Mouse (Mus musculus) kidney, postnatal 4 days (tissue): ENCODE measurements at regions not wholly inside any gene's neighbourhood (a gene's known extent, or its start where the extent isn't known, plus 50 kb on each side); places are given as distances from the start of the nearest gene placed in this dataset.

Experiments
- DNase-seq, 2 experiments: peaks; one replicate each; pipeline ENCODE4 v3.0.0; 2021; ENCODE audit warnings: mixed read lengths in 2 of 2

DNA sequence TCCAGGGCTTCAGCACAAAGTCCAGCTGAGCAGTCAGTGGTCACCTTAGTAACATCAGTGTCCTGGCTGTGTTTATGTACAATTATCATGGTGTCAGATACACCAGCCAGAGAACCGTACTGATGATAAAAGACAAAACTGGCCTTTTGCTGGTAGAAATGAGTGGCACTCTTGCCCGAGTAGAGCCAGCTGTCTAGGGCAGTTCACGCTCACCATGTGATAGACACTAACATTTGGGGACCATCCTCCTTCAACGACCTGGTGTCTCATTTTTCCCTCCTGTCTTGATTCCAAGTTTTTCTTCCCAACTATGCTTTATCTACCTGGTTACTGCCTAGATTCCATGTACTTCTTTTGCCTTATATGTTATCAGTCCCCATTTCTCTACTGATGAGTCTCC is 349.3 kb downstream of the Lpin1 start:
- no peak for DNase-seq

DNA sequence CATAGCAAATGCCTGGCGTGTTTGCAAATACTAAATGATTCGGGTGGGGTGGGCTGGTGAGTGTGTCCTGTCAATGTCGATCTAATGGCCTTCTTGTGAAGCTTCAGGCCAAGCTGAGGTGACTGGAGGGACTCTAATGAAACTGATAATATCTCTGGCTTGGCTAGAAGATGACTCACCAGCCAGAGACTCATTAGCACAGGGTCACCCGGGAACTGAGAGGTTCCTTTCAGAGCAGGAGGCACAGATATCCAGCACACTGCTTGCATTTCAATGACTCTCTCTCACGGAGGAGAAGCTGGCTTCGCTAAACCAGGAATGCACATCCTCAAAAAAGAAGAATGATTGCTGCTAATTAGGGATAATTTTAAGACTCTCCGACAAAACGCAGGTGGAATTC is 349.8 kb downstream of the Lpin1 start:
- DNase-seq, result no peak

DNA sequence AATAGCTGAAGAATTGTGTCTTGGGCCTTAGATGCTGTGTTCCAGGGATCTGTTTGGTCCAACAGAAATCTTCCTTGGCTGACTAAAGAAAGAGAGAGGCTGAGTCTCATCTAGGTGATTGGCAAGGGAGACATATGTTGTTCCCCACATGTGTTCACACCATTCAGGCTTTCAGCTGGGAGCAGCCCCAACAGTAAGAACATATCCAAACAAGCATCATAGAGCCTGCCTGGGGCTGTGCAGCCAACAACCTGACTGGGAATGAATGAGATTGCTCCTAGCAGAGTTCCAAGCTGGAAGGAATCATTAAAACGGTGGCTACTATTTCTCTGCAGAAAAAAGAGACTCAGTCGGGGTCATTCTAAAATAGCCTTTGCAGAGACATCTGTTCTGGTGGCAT is 350.3 kb downstream of the Lpin1 start:
- no peak for DNase-seq

DNA sequence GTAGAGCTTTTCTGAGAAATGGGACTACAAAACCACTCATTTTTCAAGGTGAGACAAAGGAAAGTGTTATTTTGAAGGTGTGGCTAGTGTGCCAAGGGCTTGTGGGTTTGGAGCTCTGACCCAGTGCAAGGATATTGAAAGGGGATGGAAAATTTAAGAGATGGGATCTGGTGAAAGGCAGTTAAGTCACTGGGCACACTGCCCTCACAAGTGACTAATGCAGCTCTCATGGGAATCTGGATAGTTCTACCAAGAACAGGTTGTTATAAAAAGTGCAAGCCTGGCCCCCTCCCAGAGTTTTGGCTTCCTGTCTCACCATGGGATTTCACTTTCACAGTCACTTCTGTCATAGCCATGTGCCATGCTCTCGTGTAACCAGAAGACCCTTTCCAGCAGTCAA is 360.1 kb downstream of the Lpin1 start:
- DNase-seq, result no peak

DNA sequence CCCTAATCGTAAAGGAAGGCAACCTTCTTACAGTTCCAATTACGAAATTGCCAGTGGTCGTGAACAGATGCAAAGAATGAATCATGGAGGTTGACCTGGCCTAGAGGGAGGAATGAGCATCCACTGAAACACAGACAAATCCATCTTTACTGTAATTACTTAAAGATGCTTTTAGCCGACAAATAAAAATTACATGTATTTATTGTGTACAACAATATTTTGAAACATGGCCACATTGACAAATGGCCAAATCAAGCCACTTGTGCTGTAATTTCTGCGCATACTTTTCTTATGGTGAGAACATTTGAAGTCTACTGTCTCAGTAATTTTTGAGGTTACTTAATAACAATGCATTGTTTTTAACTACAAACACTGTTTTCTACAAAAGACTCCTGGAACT is 360.7 kb downstream of the Lpin1 start:
- DNase-seq, result no peak

DNA sequence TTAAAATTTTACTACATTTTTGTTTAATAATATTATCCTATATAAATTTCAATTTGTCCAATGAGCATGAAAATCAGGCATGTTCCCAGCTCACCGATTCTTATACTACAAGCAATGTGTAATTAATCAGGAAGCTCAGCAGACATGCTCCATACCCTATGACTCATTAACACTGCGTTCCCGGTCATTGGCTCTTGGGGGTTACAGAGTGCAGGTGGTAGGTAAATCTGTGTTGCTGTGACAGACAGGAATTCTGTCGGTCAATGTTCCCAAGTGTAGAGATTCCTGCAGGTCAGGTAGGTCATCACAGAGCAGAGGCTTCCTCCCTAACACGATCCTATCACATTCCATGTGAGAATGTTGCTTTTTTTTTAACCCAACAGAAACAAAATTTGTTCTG is 371.0 kb downstream of the Lpin1 start:
- no peak for DNase-seq

DNA sequence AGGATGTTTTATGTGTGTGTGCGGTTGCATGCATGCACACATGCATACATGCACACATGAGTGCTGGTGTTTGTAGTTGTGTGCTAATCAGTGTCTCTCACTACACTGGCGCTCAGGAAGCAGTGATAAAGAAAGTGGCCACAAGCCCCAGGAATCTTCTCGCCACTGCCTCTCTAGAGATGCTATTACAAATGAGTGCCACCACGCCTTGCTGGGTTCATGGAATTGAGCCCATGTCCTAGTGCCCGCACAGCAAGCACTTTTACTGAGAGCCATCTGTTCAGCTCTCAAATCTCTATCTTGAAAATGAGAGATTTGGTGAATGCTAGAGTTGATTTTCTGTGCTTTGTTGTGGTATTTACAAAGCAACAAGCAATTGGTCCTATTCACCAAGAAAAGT is 373.3 kb downstream of the Lpin1 start:
- no peak for DNase-seq

DNA sequence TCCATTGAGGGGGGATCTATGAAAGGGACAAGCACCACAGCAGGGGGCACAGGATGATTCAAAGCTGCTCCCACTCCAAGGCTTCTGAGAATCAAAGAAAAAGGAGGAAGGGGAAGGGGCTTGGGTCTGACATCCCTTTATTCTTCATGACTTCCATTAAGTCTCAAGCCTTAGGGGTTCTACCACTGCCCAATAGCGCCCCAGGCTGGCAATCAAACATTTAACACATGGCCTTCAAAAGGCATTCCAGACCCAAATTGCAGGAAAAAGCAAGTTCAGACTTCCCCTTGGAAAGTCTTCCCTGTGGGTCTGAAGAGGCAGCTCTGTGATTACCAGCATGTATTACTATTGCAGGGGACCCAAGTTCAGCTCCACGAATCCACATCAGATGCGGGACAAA is 377.2 kb downstream of the Lpin1 start:
- peak in 1 of 2 experiments; percentile 21 for DNase-seq

DNA sequence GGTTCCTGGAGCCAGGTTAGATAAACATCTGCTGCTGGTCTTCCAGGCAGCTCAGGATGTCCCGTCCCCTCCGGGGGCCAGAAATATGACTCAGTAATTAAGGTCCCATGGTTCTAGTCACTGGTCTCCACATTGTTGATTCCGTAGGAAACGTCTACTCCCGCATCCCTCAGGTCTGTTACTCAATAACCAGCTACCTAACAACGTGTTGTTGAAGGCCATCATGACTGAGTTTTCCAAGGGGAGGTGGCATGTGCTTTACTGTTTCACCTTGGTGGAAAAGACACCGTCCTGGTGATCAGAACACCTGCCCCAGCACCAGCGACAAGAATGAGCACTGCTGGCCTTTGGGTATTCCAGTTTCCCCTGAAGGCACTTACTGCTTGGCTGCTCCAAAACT is 377.9 kb downstream of the Lpin1 start:
- DNase-seq, result no peak

DNA sequence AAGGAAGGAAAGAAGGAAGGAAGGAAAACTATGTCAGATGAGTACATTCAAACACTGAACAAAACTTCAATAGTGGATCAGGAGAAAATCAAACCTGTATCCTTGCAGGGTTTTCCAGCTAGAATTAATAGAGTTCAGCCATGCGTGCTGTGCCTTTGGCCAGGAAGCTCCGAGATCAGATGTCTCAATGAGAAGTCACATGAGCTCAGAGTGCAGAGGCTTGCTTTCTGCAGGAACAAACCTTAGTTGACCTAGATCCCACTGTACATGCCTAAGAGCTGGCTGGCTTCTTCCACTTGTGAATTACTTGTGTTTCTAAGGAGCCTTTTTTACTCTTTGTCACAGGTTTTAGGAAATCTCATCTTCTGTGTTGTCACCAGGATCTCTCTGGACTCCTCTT is 378.7 kb downstream of the Lpin1 start:
- peak in 1 of 2 experiments; percentile 8 for DNase-seq

DNA sequence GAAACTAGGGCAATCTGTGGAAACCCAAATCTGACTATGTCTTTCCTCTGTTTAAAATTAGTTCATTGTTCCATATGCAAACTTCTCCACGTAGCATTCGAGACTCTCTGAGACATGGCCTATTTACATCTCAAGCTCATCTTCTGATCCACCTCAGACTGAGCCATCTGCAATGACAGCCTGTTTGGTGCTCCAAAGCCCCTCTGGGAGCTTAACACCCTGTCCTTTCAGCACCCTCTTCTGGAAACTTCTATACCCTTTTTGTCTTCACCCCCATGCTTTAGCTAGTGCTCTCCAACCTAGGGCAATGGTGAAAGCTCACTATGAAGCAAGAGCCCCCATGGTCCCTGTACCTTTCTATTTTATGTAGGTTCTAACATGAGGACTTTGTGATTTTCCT is 379.7 kb downstream of the Lpin1 start:
- no peak for DNase-seq

DNA sequence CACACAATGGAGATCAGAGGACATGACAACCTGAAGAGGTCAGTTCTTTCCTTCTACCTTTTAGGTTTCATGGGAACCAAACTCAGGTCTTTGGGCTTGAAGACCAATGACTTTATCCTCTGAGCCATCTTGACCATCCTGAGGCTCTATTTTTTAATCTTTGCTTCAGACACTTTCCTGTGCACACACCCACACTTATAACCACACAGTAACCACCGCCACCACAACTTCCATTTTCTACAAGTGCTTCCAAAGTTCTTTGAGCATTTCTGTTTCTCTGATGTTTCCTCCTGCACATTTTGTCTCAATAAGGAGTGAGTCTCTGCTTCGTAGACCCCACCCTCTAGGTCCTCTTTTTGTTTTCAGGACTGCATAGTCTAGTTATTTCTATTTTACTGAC is 385.3 kb downstream of the Lpin1 start:
- DNase-seq, result no peak

DNA sequence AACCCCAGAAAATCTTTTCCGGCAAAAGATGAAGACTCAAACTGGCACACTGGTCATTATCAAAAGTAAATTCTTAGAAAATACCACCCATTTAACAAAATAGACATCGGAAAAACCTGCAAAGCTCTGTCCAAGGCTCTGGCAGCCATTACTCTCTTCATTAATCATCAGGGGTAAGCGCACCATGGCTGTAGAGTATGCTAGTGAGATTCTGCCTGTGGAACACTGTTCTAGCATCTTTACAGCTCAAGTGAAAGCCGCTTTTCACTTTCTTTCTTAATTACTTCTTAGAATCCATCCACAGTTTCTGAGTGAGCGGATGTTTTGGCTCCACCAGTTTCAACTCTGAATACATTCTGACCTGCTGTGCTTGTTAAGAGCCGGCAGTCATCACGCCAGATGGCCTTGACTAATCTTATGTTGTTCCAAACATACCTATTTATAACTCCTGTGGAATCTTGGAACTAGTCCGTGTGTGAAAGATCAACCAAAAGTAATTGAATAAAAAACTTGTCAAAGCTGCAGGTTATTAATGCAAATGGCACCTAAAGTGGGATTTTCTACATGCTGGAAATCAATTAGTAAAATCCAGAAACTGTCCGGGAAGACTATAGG is 387.8 kb downstream of the Lpin1 start:
- DNase-seq, result no peak

DNA sequence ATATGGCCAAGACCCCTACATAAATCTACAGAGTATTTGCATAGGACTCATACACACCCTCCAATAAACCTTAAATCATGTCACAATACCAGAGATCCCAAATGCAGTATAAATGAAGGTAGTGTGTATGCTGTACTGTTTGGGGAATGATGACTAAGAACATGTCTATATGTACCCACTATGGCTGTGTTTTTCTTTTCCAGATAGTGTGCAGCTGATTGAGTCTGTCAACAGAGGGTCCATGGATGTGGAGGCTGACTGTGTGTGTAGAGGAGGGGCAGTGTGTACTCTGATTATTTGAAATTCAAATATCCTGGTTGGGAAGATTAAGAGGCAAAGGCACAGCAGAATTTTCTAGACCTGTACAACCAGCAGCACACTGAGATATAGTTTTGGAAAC is 388.6 kb downstream of the Lpin1 start:
- no peak for DNase-seq

DNA sequence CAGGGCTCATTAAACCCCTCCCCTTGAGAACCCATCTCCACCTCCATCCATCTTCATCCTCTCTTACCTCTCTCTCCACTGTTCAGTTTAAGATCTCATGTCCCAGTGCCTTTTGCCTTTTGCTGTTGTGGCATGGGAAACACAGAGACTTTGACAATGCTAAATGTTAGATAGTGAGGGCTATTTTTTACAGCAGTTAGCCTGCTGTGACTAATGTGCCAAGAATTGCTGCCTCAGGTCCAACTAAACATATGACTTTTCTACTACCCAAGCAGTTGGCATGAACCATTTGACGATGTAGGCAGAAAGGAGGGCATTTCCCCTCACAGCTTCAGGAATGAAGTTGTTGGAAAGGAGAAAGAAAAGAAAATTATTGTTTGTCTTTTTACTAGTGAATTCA is 389.6 kb downstream of the Lpin1 start:
- no peak for DNase-seq

DNA sequence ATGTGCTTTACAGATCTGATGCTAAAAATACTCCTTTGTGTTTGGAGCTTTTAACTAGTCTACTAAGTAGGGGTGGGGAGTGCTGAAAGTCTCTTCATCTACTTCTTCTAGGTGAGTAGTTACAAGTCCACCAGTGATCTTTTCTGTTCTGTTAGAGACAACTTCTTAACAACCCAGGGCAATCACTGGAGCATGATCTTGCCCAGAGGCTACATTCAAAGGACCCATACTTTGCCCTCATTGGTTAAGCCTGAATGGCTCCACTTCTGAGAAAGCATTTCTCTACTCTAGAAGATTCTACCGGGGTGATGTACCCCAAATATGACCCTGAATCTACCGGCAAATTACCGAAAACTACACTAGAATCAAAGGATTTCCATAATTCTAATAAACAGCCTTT is 390.2 kb downstream of the Lpin1 start:
- DNase-seq, result no peak

DNA sequence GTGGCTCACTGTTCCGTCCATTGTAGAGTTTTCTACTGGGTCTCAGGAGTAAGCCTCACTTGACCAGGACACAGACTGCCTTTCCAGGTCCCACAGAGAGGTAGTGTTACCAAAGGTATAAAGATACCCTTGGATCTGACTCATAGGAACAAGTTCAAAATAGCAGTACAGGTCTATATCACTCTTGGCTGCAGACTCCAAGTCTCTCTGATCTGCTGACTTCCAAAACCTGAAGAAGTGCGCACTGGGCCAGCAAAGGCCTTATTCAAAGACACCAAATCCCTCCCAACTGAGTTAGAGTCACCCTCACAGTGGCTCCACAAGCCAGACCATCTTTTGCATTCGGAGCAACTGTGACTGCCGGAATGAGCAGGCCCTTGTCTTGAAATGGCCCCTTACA is 391.9 kb downstream of the Lpin1 start:
- DNase-seq, result no peak

DNA sequence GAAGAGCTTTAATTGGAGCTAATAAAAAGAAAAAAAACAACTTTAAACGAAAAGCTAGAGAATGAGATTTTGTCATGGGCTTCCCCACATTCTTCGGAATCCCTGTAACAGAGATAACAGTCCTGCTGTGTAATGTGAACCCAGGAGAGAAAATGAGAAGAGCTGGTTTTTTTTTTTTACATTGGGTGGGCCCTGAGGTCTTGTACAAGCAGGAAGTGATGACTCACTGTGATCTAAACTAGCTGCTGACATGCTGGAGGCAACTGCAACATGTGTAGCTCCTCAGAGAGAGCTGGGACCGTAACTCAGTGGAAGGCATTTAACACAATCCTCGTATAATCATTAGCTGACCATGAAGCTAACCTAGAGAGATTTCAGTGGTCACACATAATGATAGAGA is 393.8 kb upstream of the Trib2 start:
- peak in 1 of 2 experiments; percentile 24 for DNase-seq

DNA sequence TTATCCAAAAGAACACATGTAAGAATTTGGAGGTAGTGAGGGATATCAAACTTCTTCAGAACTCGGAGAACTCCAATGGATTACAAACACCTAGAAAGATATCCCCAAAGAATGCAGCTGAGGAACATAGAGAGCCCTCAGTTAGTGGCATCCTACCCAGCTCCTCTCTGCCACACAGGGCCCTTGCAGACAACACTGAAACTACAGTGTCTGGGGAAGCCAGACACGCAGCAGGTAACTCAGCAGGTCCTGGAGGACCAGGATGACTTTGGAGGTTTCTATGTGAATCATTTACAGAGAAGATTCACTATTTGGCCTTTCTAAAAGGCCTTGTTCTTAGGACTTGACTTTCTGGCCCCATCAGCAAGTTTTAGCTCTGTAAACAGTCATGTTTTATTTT is 393.4 kb upstream of the Trib2 start:
- DNase-seq, result no peak

DNA sequence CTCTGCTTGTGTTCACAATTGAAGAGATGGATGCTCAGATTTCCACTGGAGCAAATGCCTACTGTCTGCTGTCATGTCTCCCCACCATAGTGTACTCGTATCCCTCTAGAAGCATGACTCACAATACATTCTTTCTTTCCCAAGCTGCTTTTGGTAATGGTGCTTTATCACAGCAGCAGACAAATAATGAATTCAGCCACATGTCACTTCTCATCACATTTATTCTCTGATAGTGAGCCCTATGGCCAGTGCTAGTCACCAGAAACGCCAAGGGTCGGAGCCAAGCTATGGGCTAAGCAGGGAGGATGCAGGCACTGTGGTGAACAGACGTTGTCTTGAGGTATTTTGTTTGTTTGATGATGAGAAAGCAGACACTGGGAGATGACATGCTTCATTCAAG is 388.2 kb upstream of the Trib2 start:
- no peak for DNase-seq

DNA sequence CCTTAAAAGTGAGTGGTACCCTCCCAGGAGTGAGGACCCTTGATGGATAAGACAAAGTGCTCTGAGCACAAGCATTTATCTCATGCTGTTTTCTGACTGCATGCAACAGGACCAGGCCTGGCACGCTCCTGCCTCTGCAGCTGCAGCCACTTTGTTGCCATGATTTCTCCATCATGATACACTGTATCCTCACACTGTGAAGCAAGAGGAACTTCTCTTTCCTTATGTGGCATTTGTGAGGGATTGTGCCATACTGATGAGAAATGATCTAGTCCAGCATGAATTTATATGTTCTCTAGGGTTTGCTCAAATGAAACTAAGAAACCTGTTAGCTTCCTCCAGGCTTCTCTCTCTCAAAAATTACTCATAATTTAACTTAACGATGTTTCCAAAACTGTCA is 380.2 kb upstream of the Trib2 start:
- DNase-seq, result no peak

DNA sequence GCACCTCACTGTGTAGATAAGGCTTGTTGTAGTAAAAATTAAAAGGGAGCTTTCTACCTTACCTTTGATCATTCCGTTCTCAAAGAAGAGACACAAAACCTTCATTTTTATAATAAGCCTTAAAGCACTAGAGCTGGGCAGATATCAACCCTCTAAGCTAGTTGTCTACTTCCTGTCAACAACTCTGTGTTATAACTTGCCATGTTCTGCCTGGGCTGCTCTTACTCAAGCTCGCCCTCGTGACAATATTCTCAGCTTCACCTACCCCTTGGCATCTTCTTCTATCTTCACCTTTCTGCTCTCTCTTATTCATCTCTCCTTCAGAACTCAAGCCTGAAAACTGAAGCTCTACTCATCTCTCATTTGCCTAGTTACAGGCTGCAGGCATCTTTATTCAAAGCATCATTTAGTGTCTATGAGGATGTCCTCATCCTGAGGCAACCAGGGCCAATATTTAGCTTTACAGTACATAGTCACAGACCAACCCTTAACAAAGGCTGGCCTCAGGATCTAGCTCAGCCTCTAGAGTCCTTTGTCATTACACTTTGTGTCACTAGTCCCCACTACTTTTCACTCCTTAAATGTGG is 375.2 kb upstream of the Trib2 start:
- no peak for DNase-seq

DNA sequence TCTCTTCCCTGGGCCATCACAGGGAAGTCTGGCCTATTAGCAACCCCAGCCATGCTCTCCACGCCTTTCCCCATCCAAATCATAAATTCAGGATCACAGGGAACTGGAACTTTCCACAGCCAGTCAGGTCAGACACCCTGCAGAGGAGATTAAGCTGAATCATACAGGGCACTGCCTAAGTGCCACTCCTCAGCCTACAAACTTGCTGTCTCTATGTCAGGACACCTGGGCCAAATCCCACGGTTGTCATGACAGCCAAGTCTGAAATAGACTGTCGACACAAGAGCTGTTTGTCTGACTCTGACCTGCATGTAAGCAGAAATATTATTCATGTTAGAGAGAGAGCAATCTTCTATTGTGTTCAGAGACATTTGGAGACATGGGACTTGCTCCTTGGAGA is 374.0 kb upstream of the Trib2 start:
- DNase-seq, result no peak

DNA sequence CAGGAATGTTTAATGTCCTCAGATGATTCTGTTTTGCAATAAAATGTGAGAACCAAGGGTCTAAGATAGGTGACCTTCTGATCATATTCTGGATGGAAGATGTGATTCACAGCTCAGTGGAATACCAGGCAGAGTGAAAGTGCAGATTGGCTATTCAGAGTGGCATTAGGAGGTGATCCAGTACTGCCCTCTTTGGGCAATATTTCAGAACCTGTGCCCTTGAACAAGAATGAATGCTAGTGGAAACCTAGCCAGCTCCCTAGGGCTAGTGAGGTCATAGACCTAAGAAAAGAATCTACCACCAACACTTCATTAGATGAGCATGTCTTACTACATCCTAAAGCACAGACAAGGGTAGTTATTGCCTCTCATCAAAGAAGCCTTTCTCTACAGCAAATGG is 372.7 kb upstream of the Trib2 start:
- DNase-seq, result no peak

DNA sequence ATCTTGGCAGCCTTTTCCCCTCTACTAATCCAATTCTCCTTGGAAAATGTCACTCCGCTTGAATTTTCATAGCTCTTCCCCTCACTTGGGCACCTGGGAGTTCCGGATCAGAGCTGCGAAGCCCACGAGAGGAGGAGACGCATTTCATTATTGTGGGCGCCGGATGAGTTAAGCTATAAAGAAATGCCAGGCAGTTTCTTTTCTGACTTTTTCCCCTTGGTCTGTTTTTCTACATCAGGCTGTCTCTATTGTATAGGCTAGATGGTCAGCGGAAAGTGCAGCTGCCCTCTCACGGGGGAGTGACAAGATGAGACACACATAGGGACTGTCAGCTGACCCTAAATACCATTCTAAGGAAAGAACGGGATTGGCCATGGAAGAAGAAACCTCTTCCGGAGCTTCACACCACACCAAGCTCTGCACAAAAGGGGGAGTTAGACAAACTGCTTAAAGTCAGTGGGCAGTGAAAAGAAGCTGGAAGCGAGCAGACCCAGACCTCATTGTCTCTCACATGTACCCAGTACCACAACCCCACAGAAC is 369.3 kb upstream of the Trib2 start:
- no peak for DNase-seq
